Mouse (Mus musculus) telencephalon, adult 2 months (tissue): ENCODE data around the gene Chtf18.

Experiments used
- DNase-seq: peaks from one replicate; pipeline ENCODE4 v3.0.0-alpha.2; 2011; ENCODE audit warnings: low read depth, low spot score

Chtf18 gene

DNA sequence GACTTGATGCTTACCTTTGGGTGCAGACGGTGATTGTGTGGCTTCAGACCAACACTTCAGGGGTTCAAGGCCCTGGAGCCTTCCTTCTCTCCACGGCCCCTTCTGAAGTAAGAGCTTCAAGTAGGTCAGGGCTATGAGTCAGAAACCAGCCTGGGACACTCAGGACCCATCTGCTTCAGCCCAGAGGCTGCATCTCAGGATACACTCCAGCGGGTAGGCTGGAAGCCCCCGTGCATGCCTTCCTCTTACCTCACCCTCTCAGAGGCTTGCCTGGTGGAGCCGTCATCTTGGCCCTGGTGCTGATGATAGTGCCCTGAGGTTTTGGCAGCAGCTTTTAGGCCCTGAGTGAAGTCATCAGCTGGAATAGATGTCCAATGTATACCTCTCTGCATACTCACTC lies 8.0 kb upstream of the Chtf18 start:
- no peak for DNase-seq

- peak; percentile 59 for DNase-seq
These were observed 4.9 kb upstream of the Chtf18 start for GRCm38 (mm10) chr17:25732082-25732481.

GRCm38 (mm10) chr17:25728009-25728270 lies 721 bp upstream of the Chtf18 start:
- no peak for DNase-seq

GRCm38 (mm10) chr17:25725264-25725663 lies 2.0 kb downstream of the Chtf18 start:
- no peak for DNase-seq

DNA sequence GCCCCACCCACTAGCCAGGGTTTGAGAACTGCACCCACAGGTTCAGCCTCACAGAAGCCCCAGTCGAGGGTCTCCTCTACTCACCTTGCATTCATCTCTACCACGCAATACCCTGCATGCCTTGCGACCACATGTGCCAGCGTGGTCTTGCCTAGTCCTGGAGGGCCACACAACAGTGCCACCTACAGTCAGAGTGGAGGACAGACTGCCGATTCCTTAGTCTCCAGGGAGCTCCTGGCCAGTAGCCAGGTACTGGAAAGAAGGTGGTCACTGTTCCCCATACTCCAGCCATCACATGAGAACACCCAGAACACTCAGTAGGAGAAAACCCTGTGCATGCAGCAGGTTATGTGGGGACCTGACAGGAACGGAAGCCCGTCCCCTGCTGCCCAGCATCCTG lies 3.3 kb downstream of the Chtf18 start:
- no peak for DNase-seq

GRCm38 (mm10) chr17:25723470-25723869 lies 3.7 kb downstream of the Chtf18 start:
- no peak for DNase-seq

DNA sequence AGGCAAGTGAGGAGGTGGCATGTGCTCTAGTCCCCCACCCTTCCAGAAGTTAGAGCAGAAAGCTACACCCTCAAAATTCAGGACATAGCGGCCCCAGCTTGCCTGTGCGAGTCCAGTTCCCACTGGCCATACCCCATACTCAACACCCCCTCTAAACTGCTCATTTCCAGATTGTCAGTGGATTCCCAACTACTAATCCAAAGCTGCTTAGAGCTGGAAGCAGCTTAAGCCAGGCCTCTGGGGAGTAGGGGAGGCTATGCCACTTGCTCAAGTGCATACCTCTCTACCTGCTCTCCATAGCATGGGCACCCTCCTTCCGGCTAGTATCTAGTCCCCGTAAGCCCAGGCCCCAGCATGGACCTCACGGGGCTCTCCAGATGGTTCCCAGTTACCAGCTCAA lies 5.7 kb downstream of the Chtf18 start:
- DNase-seq: no peak

DNA sequence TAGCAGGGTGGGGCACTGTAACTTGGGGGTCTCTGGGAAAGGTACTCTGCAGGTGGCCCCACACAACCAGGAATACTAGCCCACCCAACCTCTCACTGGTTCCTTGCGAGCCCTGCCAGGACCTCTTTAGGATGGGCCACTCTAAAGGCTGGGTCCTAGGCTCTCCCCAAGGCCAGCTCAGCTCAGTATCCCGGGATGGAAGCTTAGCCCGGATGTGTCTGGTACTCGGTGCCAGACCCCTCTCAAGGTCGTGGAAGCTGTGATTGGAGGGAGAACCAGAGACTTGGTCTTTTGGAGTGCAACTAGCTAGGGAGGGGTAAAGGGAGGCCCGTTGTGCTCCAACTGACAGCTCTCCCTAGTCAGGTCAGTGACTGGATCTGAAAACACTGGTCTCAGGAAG lies 9.5 kb downstream of the Chtf18 start:
- no peak for DNase-seq

GRCm38 (mm10) chr17:25716711-25717637 lies 10.2 kb downstream of the Chtf18 start, which contains the start of gene Gng13:
TSS of gene Gng13 (plus strand) at chr17:25717171.
- no peak for DNase-seq

DNA sequence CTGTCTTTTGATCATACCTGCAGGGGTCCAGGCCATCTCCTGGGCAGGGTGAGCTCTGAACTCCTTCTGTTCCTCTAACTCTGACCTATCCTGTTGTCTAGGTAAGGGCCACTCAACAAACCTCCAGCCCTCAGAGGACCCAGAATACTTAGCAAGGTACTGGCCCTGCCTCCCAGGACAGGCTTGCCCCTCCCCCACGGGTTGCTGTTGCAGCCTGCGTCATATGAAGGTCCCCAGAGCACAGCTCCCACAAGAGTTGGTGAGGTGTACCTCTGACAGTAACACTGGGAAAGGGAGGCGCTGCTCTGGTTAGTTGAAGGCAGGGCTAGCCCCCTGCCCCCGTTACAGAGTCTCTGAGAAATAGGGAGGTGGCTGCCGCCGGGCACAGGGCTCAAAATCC lies 11.1 kb downstream of the Chtf18 start:
- no peak for DNase-seq

DNA sequence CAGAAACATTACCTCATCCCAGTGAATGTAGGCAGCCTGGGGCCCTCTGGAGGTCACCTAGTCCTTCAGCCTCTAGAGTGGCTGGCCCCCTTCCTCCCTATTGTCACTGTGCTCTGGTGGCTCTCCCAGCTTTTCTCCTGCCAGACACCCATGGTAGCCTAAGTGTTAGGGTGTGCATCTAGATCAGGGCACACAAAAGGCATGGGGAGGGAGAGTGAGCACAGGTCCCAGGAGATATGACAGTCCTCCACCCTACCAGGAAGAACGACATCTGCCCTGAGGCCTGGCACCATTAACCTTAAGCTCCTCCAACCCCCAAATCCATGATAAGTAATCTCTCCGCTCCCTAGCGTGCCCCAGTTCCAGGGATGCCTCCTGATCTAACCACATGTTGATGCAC lies 11.6 kb downstream of the Chtf18 start:
- DNase-seq: no peak

- DNase-seq: no peak
These were observed 16.1 kb downstream of the Chtf18 start for GRCm38 (mm10) chr17:25711136-25711535.

GRCm38 (mm10) chr17:25709994-25710393 lies 17.2 kb downstream of the Chtf18 start:
- DNase-seq: no peak

DNA sequence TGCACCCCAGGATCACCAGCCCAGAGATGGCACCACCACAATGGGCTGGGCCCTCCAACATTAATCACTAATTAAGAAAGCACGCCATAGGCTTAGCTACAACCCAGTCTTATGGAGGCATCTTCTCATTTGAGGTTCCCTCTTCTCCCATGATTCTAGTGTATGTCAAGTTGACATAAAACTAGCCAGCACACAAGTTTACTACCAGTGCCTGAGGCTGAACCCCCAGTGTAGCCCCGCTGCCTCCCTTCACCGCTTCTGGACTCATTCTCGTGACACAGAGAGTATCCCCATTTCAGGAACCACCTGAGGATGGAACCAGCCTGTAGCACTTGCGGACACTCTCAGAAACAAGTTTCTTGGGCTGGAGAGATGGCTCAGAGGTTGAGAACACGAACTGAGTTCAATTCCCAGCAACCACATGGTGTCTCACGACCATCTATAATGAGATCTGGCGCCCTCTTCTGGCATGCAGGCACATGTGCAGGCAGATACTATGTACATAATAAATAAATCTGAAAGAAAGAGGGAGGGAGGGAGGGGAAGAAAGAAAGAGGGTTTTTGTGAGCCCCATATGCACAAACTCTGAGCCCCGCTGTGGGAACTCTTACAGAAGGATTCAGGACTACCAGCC lies 26.2 kb downstream of the Chtf18 start:
- no peak for DNase-seq

GRCm38 (mm10) chr17:25698446-25698845 lies 28.8 kb downstream of the Chtf18 start:
- DNase-seq: peak; percentile 50

GRCm38 (mm10) chr17:25696263-25696662 lies 31.0 kb downstream of the Chtf18 start:
- DNase-seq: no peak

DNA sequence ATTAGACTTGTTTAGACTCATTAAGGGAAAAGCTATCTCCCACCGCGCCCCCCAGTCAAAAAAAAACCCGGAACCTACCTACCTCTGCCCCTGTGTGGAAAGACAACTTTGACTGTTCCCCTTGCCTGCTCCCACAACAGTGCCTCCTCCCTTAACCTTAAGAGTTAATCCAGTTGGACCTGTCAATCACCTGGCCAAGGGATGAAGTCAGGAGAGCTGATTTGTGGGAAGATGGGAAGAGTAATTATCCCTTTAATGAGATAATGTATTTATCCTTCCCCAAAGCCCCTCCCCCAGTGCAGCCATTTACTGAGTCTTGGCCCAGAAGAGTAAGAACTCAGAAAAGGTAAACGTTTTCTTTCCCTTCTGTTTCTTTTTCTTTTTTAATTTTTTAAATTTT lies 38.3 kb downstream of the Chtf18 start:
- no peak for DNase-seq

GRCm38 (mm10) chr17:25686323-25686722 lies 40.9 kb downstream of the Chtf18 start:
- no peak for DNase-seq

GRCm38 (mm10) chr17:25681636-25682035 lies 45.6 kb downstream of the Chtf18 start:
- DNase-seq: no peak

GRCm38 (mm10) chr17:25679818-25680217 lies 47.4 kb downstream of the Chtf18 start:
- no peak for DNase-seq

DNA sequence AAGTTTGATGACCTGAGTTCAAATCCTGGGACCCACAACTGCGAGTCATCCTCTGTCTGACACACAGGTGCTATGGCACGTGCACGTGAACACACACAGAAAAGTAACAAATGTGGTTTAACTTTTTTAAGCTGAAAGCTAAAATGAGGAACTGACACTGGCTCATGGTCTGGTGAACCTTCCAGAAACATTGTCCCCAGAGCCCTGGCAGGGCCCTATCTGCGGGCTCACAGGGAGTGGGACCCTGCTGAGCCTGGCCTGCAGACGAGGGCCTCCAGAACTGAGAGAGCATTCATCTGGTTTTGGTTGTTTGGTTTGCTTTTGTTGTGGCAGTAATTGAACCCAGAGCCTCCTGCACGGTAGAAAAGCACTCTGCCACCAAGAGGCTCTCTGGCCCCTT lies 49.2 kb downstream of the Chtf18 start:
- no peak for DNase-seq

- DNase-seq: no peak
These were observed 54.2 kb downstream of the Chtf18 start for GRCm38 (mm10) chr17:25672982-25673381.
